Mouse (Mus musculus) heart, adult 8-10 months (tissue): ENCODE measurements around the gene Plekhg5. TPM values are rescaled to one million over a fixed set of nuclear protein-coding genes. Genes with fewer than 3 reads are reported as not detected.

Experiments
- DNase-seq: peaks from one replicate; pipeline ENCODE4 v3.0.0; 2022; ENCODE audit warnings: low spot score
- total RNA-seq, 4 experiments: library from RNA; stranded (reverse); gene quantifications; 2 replicates each; pipeline ENCODE4 v1.2.4; 2022

Gene Plekhg5
- total RNA-seq, 4 experiments from 2014 or later = 11.9 to 15.0 (median 14.3) TPM

DNA sequence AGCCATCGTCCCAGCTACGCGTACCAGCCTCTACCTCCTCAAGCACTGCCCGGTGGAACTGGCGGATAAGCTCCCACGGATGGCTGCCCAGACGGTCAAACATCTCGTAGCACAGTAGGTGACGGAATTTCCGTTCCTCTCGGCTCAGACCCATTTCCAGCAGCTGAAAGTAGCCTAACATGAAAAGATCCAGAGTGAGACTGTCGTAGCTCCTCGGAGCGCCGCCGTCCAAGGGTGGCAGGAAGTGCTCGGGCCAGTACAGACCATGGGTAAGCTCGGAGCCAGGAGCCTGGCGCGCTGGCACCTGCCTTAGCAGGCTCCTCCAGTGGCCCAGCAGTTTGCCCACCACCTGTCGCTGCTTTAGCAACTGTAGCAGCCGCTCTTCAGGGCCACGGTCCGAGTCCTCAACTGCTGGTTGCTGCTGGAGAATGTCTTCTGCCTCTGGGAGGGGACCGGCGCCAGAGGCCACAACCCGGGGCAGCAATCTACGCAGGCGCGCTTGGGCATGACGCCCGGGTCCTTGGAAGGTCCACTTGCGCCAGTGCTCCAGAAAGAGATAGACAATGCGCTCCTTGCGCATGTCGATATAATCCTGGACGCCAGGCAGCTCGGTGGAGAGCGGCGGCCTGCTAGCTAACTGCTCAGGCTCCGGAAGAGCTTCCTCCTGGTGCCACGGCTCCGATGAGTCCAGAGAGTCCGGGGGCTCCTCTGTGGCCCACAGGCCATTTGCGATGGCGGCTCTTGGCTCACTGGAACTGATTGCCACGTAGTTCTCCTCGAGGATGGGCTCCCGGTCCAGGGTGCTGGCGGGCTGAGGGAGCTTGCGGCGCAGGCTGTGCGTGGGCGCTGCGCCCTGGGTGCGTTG lies 53.1 kb downstream of the Plekhg5 start:
- DNase-seq = peak; percentile 76

DNA sequence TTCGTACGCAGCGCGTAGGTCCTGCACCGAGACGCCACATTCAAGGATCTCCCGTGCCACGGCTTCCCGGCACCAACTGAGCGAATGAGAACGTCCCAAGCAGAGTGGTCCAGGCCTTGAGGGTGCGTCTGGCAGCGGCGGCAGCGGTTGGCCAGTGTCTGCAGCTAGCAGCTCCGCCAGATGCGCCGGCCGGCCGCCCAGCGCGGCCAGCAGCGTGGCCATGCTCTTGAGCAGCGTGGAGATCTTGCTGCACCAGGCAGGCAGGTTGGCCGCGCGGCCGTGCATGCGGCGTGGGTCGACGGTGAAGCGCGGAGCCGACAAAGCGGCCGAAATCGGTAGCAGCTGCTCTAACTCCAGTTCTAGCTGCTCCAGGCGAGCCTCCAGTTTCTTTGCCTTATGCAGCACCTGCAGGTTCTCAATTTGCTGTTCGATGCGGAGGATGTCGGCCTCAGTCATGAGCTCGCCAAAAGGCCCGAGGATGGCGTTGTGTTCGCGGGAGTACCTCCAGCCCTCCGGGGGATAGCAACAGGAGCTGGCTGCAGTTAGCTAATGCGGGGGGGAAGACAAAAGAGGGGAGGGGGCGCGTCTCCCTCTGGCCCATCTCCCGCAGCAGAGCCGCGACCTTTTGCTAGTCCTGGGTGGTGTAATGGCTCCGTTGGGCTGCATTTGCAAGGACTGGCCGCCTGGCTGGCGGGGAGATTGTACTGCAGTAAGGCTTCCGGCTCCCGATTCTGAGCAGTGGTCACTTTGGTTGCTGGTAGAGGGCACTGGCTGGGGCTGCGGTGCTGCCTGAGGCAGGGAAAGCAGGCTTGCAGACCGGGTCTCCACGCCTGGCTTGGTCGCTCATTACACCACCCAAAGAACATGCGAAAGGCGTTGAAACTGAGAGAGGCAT lies 54.0 kb downstream of the Plekhg5 start:
- no peak for DNase-seq

DNA sequence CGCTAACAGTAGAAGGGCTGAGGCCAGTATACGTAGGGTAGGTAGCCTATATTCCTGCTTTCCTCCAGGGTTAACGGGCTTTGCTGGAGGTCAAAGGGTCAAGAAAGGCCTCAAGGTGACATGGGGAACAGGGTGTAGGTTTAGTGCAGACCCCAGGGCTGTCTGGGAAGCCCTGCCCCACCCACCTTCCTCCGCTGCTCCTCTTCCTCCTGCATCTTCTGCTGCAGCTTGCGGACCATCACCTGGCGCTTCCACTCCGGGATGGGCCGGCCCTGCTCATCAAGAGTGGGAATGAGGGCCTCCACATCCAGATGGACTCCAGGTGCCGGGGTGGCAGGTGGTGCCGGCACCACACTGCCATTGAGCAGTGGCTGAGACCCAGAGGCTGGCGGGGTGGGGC lies 55.6 kb downstream of the Plekhg5 start:
- no peak for DNase-seq

DNA sequence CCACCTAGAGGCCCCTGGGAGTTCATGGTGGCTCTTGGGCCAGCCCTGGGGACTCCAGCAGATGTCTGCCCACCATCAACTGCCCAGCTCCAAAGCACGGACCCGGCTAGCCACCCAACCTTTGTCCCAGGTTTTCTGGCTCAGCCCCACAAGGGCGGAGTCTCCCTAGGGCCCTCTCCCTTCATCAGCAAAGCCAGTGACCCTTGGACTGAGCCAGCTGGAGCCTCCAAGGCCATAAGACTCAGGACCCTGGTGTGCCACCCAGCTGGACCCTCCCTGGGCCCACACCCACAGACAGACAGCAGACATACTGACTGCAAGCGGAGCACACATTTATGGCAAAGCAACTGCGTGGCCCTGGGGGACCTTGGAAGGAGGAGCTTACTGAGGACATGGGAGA lies 56.5 kb downstream of the Plekhg5 start:
- DNase-seq = no peak

DNA sequence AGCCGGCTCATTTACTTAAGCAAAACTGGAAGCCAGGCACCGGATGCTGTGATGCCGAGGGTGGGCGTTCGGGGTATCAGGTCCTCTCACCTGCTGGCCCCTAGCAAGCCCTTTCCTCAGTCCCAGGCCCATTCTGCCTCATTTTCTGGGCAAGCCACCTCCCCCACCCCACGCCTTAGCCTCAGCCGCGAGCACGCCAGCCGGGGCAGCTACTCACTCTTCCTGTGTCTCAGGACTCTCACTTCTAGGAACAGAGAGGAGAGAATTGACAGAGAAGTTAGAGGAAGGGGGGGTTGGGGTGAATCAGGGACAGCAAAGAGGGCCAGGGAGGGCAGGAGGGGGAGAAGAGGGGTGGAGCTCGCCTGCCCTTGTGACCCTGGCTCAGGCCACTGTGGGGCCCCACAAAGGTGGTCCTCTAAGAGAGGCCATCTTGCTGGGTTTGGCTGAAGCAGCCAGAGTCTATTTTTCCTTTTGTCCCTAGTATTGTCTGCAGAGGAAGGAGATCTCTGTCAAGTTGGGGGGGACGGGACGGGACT lies 57.2 kb downstream of the Plekhg5 start:
- no peak for DNase-seq

DNA sequence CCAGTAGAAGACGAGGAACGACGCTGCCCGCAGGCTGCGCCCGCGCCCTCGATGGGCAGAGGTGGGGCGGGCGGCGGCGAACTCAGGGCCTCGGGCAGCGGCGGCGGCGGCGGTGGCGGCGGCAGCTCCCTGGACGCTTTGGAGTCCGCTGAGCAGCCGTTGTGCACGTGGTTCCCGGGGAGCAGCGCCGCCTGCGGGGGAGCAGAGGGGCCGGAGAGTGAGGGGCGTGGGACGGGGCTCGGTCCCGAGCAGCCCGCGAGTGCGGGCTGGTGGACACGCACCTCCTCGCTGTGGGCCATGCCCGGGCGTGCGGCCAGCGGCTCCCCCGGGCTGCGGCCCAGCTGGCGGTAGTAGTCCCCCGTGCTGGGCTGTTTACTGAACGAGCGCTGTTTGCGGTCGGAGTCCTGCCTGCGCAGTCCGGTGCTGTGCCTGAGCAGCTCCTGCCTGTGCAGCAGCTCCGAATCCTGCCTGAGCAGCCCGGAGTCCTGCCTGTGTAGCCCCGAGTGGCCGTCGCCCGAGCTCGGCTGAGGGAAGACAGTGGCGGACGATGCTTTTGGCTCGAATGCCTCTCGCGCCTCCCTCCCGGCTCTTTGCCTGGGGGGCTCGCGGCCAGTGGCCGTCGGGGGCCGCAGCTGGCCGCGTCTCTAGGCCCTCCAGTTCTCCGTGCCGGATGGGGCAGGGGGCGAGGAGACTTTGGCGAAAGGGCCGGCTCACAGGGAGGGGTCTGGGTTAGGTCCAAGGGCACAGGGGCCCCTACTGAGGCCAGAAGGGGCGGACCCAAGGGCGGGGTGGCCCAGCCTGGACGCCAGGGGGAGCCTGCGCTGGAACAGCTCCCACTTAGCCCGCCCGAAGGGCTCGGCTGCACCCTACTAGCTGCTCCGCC lies 58.7 kb downstream of the Plekhg5 start:
- peak; percentile 33 for DNase-seq

DNA sequence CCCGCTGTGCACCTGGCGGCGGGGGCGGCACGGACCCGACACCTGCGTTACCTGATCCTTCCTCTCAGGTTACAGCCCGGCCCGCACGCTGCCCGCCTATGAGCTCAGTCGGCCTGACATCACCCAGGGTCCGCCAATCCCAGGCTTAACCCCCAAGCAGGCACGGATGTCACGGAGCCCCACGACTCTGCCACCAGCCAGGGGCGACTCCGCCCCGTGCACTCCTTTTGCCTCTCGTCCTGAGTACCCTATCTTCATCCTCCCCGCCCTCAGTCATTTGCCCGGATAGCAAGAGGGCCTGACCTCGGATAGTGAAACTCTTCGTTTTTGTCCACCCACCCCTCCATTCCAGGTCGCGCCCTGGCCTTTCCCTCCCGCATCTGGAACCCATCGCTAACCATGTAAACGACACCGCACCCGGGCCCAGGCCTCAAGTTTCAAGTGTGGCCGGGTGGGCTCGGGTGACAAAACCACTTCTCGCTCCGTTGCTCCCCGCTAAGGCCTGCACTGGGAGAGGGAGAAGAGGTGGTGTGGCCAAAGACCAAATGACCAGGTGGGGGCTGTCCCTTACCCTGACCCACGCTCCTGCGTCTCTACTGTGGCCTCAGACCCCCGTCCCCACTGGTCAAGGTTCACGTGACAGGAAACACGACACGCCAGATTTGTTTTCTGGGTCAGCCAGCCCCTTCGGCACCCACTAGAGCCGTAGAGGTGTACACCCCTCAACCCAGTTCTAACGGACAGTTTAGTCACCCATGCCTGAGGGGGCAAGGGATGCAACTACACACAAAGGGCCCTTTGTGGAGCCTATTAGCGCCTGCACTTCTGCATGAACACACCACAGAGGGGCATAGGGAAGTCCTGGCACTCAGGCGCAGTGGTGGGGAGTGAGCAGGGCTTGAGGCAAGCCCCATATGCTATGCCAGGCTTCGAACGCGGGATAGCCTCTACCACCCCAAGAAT lies 59.8 kb downstream of the Plekhg5 start:
- no peak for DNase-seq

DNA sequence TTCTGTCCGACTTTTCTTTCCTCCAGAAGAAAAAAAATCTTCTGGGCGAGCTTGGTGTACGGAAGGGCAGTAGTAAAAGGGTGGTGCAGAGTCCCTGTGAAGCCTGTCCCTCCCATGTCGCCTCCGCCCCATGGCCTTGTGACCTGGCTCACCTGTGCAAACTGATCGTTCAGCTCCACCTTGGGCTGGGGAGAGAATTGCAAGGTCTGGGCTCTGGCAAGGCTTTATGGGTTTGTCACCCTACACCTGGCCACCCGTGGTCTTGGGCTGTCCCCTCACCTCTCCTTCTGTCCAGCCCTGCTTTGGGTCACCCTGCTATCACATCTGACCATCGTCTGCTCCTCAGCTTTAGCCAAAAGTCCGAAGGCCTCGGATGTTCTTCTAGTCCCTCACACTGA lies 60.5 kb downstream of the Plekhg5 start:
- DNase-seq = no peak

DNA sequence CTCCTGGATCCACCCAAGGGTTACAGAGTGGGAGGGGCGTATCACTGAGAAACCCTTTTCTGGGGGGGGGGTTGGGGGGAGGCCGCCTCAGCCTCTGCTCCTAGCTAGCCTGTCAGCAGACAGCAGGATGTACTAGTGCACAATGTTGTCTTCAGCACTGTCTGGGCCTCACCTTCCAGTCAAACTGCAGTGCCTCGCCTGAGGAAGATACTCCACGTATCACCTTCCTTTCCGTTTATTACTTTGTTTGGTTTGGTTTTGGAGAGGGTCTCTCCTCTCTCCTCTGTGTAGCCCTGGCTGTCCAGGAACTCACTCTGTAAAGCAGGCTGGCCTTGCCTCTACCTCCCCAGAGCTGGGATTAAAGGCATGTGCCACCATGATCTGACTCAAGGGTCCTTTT lies 60.9 kb downstream of the Plekhg5 start:
- no peak for DNase-seq

DNA sequence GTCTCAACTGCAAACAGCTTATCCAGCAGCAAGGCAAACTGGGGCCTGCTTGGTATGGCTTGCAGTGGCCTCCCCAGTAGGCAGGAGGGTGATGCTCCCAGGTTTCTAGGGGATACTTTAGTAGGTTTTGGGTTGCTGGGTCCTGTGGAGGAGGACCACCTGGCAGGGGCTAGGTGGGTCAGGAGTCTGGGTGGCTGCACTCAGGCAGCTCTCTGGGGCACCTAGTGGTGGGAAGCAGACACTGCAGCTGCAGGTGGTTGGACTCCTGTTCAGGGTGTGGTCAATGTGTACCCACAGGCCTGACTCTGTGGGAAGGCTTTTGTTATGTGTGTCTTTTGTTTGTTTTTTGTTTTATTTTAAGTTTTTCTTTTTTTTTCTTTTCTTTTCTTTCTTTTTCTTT lies 62.2 kb downstream of the Plekhg5 start:
- DNase-seq = no peak

DNA sequence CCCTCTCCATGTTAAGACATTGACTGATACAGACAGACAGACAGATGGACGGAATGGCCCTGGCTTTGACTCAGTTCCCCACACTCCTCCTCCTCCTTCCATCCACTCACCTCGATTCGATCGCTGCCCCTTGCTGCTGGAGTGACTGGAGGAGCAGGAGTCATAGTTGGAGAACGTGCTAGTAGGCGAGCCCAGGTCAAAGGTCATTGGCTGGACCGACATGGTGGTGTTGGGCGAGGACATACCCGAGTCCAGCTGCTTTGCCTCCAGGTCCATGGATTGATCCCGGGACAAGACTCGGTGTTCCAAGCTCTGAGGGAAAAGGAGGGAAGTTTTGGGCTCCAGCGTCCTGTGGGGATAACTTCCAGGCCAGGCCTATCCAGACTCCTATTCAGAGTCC lies 63.1 kb downstream of the Plekhg5 start:
- DNase-seq = no peak

DNA sequence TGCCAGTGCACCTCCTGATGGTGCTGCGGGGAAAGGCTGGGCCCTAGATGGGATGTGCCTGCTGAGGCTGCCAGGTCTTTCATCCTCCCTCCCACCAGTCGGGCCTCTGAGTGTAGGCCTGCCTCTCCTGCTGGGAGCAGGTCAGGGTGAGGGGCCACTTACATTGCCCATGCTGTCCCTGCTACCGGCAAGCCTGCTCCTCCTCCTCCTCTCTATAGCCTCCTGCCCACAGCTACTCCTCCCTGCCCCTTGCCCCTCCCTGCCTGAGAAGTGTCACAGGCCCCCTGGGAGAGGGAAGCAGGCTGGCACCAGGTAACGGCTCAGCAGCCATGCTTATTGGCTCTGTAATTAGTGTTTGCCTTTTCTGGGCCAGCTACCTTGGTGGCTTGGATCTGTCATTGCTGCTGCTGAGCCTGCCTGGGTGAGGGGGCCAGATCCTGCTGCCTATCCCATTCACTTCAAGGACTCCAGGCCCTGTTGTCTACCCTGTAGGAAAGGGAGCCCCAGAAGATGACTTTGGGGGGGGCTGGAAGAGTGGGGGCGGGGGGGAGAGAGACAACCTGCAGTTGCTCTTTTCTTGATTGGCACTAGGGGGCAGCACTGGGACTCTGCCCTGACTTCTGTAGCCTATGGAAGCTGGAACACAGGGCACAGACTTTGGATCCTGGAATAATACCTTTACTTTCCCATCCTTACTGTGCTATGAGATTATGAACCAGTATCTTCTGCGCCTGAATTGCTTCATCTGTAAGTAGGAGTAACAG lies 64.0 kb downstream of the Plekhg5 start:
- DNase-seq = no peak

DNA sequence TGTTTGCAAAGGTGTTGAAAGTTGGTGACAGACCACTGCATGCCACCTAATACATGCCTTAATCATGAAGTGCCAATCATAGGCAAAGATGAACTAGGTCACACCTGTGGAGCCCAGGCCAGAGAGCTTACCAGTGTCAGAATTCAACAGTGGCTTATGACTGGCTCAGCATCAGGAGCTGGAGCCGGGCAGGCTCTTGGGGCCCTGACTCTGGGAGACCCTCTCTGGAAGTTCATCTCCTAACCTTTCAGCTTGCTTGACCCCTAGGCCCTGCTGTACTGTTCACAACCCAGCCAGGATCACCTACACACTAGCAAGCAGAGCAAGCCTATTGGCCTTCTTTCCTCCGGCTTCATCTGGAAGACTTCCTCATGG lies 64.6 kb downstream of the Plekhg5 start:
- no peak for DNase-seq

DNA sequence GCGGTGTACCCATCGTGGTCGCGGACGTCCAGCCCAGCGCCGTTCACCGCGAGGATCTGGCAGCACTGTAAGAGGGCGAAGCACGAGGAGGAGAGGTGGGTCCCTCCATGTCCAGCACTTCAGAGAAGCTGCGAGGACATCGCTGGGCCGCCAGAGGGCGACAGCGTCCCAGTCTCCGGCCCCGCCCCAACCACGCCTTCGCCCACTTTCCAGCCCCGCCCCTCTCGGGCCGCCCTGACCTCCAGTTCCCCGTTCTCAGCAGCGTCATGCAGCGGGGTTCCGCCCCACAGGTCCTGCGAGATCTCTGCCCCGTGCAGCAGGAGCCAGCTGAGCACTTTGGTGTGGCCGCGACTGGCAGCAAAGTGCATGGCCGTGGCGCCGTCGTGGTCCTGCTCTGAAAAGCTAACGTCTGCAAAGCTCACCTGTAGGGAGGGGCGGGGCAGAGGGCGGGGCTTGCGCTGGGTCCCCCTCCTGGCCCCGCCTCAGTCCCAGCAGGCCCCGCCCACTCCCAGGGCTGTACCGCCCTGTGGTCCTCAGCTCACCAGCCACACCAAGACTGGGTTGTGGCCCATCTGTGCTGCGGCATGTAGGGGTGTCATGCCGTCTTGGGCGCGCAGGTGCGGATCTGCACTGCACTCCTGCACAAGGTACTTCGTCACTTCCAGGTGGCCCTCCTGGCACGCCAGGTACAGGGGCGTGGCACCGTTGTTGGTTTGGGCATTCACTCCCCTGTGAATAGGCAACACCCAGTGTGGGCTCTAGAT lies 66.4 kb downstream of the Plekhg5 start:
- DNase-seq = peak; percentile 82

DNA sequence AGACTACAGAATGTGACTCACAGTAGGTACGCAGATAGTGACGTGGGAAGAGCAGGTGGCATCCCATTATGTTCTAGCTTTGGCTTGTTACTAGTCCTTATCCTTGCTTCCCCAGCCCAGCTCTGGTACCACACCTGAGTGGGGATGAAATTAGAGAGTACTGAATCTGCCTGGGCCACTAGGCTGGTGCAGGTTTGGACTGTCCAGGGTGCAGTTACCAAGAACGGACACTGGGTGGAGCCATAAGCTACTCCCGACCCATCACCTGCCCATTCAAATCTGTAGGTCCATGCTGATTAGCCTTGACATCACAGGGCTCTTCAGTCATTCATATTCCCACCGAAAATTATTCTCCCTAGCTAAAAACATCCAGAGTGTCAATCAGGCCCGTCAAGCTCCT lies 68.1 kb downstream of the Plekhg5 start:
- DNase-seq = no peak

DNA sequence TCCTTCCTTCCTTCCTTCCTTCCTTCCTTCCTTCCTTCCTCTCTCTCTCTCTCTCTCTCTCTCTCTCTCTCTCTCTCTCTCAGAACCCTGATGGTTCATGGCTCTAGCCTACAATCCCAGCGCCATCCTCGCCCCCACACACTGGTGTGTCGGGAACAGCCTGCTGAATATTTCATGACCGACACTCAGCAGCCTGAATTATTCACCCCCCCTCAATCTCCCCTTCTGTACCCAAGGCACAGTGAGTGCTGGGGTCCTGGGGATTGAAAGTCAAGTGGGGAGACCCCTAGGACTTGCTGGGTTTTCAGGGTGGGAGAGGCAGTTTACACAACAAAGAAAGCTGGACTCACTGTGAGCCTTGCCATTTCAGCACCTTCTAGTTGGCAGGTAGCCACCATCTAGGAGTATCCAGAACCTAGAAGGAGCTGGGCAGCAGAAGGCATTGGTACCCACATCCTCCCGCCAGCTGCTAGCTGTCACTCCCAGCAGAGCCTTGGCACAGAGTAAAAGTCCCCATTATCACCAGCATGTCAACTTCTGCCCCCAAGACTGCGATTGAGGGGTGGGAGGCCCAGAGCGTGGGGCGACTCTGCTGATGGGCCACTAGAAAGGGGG lies 69.3 kb downstream of the Plekhg5 start:
- no peak for DNase-seq

DNA sequence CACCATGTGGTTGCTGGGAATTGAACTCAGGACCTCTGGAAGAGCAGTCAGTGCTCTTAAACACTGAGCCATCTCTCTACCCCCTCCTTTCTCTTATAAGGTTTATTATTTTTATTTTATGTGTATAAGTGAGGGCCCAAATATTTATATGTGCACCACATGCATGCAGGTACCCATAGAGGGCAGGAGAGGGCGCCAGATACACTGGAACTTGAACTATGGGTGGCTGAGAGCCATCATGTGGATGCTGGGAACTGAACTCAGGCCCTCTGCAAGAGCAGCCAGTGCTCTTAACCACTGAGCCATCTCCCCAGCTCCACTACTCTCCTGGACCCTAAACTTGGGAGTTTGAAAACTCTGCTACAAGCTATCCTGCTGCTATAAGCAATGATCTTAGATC lies 71.3 kb downstream of the Plekhg5 start:
- DNase-seq = no peak

DNA sequence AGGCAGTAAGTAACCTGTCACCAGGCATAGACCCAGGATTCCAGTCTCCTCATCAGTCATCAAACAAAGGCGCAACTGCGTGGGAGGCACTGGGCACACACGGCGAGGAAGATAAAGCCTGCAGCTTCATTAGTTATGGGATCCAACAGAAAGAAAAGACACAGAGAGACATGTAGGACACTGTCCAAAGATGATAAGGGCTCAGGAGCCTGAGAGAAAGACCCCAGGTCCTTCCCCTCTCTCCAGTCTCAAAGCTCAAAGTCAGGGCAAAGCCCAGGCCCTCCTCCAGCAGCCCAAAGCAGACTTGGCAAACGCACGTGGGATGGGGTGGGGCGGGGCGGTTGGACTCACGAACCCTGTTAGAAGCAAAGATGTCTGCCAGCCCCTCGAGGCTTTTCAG lies 73.2 kb downstream of the Plekhg5 start:
- no peak for DNase-seq
